Mouse (Mus musculus) erythroblast, embryonic 14.5 days (primary cell): ENCODE data around the gene Mertk.

Experiments
- GATA1 ChIP-seq: IDR thresholded peaks from 2 replicates; pipeline ENCODE4 v1.6.1; 2012; ENCODE audit warnings: low read length, inconsistent platforms, mixed read lengths
- TAL1 ChIP-seq: IDR thresholded peaks from 3 replicates; pipeline ENCODE4 v1.6.1; 2012; ENCODE audit warnings: low read length, inconsistent platforms, mixed read lengths

- TF ChIP-seq GATA1 (no peak), TAL1 (no peak)
These were observed 88.0 kb downstream of the Mertk start for GRCm38 (mm10) chr2:128786795-128787194.
